Mouse (Mus musculus) olfactory bulb, adult 2 months (tissue): ENCODE measurements around the gene Fyn. TPM values are rescaled to one million over a fixed set of nuclear protein-coding genes. Genes with fewer than 3 reads are reported as not detected.

Experiments used
- H3K27ac ChIP-seq: fragments of 200-500 bp; 2 replicates; pipeline ENCODE4 v1.5.1; 2012; ENCODE audit warnings: low read depth, low read length; ENCODE audit not compliant: insufficient read depth
- H3K4me1 ChIP-seq: fragments of 200-500 bp; 2 replicates; pipeline ENCODE4 v1.6.1; 2012; ENCODE audit warnings: low read length; ENCODE audit not compliant: control insufficient read depth, insufficient read depth
- H3K4me3 ChIP-seq: fragments of 200-500 bp; 2 replicates; pipeline ENCODE4 v1.5.1; 2012; ENCODE audit warnings: mild to moderate bottlenecking, low read depth, low read length, moderate library complexity; ENCODE audit not compliant: insufficient read depth
- CTCF ChIP-seq: fragments of 200-500 bp; IDR thresholded peaks from 2 replicates; pipeline ENCODE4 v1.5.1; 2012; ENCODE audit warnings: low read depth, mild to moderate bottlenecking, low read length, moderate library complexity; ENCODE audit not compliant: insufficient read depth
- POLR2A ChIP-seq: fragments of 200-500 bp; IDR thresholded peaks from 2 replicates; pipeline ENCODE4 v1.6.1; 2012; ENCODE audit warnings: mild to moderate bottlenecking, low read depth, low read length, moderate library complexity; ENCODE audit not compliant: insufficient read depth
- WGBS: fragments of 180-500 bp; shearing (Covaris S2); methylation state at CpG from one replicate; pipeline ENCODE4 v1.1.7; 2018; 5-methylcytosine and 5-hydroxymethylcytosine counted together
- polyA plus RNA-seq: library from polyadenylated mRNA; stranded (reverse); fragments of >200 nt; gene quantifications from 2 replicates; pipeline ENCODE4 v1.2.4, GENCODE M21; 2012; ENCODE audit warnings: low replicate concordance; ENCODE audit not compliant: missing spikeins, insufficient read depth, insufficient read length

The Fyn gene
- polyA plus RNA-seq, 1 experiment = 322 TPM

GRCm38 (mm10) chr10:39456776-39457175 lies 88.1 kb downstream of the Fyn start:
- 83% methylated on average over 6 of the region's 6 CpGs for WGBS
- Histone ChIP-seq H3K4me3 (no peak overlapping the region), H3K27ac (no peak overlapping the region), H3K4me1 (peaks cover 42% of the 10 kb centered on the region)
- TF ChIP-seq POLR2A (no peak), CTCF (no peak)

GRCm38 (mm10) chr10:39457281-39457680 lies 88.6 kb downstream of the Fyn start:
- TF ChIP-seq POLR2A (no peak), CTCF (no peak)
- Histone ChIP-seq H3K27ac (peak overlapping the region; percentile 59), H3K4me1 (peaks cover 45% of the 10 kb centered on the region), H3K4me3 (no peak overlapping the region)
- WGBS = 50% methylated on average over 11 of the region's 11 CpGs

GRCm38 (mm10) chr10:39458766-39459699 lies 90.4 kb downstream of the Fyn start:
- Histone ChIP-seq H3K4me3 (no peak overlapping the region), H3K4me1 (peaks cover 49% of the 10 kb centered on the region), H3K27ac (peak overlapping the region; percentile 33)
- WGBS = 51% methylated on average over 13 of the region's 13 CpGs
- TF ChIP-seq CTCF = no peak
- no peak for TF ChIP-seq POLR2A

- no peak overlapping the region for H3K27ac ChIP-seq
- no peak for TF ChIP-seq CTCF
- TF ChIP-seq POLR2A = no peak
- 35% methylated on average over 2 of the region's 2 CpGs for WGBS
- no peak overlapping the region for H3K4me3 ChIP-seq
- peaks cover 42% of the 10 kb centered on the region for H3K4me1 ChIP-seq
Observed at GRCm38 (mm10) chr10:39460621-39461020, 92.0 kb downstream of the Fyn start.

GRCm38 (mm10) chr10:39461909-39462308 lies 93.3 kb downstream of the Fyn start:
- TF ChIP-seq CTCF (no peak), POLR2A (no peak)
- H3K4me1 ChIP-seq = peaks cover 37% of the 10 kb centered on the region
- WGBS = 41% methylated on average over 5 of the region's 5 CpGs
- no peak overlapping the region for H3K27ac ChIP-seq
- no peak overlapping the region for H3K4me3 ChIP-seq

- no peak overlapping the region for H3K4me3 ChIP-seq
- WGBS = 45% methylated on average over 8 of the region's 8 CpGs
- H3K4me1 ChIP-seq = peaks cover 39% of the 10 kb centered on the region
- no peak overlapping the region for H3K27ac ChIP-seq
- TF ChIP-seq CTCF = no peak
- TF ChIP-seq POLR2A = no peak
Observed at GRCm38 (mm10) chr10:39462711-39463110, 94.1 kb downstream of the Fyn start.

GRCm38 (mm10) chr10:39464383-39464782 lies 95.7 kb downstream of the Fyn start:
- Histone ChIP-seq H3K4me1 (peaks cover 35% of the 10 kb centered on the region), H3K27ac (no peak overlapping the region), H3K4me3 (no peak overlapping the region)
- WGBS = 91% methylated on average over 5 of the region's 5 CpGs
- TF ChIP-seq CTCF = no peak
- no peak for TF ChIP-seq POLR2A

GRCm38 (mm10) chr10:39467317-39467716 lies 98.7 kb downstream of the Fyn start:
- no peak for TF ChIP-seq POLR2A
- no peak for TF ChIP-seq CTCF
- WGBS = 54% methylated on average over 6 of the region's 6 CpGs
- Histone ChIP-seq H3K27ac (no peak overlapping the region), H3K4me1 (peaks cover 43% of the 10 kb centered on the region), H3K4me3 (no peak overlapping the region)

GRCm38 (mm10) chr10:39467821-39468220 lies 99.2 kb downstream of the Fyn start:
- 79% methylated on average over 7 of the region's 7 CpGs for WGBS
- H3K4me1 ChIP-seq = peaks cover 40% of the 10 kb centered on the region
- H3K27ac ChIP-seq = no peak overlapping the region
- no peak for TF ChIP-seq CTCF
- TF ChIP-seq POLR2A = no peak
- no peak overlapping the region for H3K4me3 ChIP-seq

- WGBS = 86% methylated on average over 3 of the region's 3 CpGs
Observed at GRCm38 (mm10) chr10:39468576-39468975, 99.9 kb downstream of the Fyn start.

More at GRCm38 (mm10) chr10:39468576-39468975, 99.9 kb downstream of the Fyn start:
- Histone ChIP-seq H3K4me1 (peaks cover 38% of the 10 kb centered on the region), H3K4me3 (no peak overlapping the region), H3K27ac (no peak overlapping the region)
- no peak for TF ChIP-seq POLR2A
- TF ChIP-seq CTCF = no peak
